Mouse (Mus musculus): Measurements from ENCODE around the gene Ldhb.
"Not testable (repeated sequence)": the region's sequence is repeated elsewhere in the genome, so short reads cannot be mapped to it uniquely, and the experiment has no call there.

The Ldhb gene

GRCm38 (mm10) chr6:142512902-142513301 is 5.1 kb upstream of the Ldhb start:
- DNase-seq (ENCODE audit: low read depth), result no peak

- no peak for DNase-seq (ENCODE audit: low read depth)
Observed at GRCm38 (mm10) chr6:142511516-142512135, 3.9 kb upstream of the Ldhb start.

- DNase-seq (ENCODE audit: low read depth), result peak; percentile 13
Observed at GRCm38 (mm10) chr6:142508663-142509062, 906 bp upstream of the Ldhb start.

DNA sequence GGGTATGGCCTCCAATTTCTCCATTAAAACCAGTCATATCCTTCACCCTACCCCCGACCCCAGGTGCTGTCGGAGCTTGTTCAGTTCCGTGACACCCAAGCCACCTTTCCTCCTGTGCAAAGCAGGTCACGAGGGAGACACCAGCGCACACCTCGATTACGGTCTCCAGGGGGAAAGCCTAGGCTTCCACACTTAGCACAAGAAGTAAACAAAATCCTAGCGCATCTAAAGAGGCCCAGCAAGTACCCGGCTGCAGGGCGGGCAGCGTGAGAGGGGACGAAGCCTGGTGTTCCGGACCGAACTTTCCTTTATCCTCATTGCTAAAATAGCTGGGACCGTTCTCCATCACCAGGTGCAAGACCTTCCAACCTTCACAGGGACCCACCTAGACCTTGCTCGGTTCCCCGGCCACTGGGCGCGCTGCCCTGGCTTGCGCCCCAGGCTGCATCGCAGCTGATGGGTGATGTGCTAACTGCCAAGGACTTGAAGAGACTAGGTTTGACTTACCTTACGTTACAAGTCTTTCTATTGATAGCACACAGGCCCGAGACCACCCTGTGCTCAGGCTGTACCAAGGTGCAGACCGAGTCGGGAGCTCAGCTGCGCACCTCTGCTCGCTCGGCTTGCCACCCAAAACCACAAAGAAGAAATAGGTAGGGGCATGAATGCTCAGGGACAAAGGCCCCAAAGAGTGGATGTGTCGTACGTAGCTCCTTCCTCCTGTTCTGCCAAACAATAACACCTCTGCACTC is 548 bp downstream of the Ldhb start:
- DNase-seq (ENCODE audit: low read depth), result no peak

DNA sequence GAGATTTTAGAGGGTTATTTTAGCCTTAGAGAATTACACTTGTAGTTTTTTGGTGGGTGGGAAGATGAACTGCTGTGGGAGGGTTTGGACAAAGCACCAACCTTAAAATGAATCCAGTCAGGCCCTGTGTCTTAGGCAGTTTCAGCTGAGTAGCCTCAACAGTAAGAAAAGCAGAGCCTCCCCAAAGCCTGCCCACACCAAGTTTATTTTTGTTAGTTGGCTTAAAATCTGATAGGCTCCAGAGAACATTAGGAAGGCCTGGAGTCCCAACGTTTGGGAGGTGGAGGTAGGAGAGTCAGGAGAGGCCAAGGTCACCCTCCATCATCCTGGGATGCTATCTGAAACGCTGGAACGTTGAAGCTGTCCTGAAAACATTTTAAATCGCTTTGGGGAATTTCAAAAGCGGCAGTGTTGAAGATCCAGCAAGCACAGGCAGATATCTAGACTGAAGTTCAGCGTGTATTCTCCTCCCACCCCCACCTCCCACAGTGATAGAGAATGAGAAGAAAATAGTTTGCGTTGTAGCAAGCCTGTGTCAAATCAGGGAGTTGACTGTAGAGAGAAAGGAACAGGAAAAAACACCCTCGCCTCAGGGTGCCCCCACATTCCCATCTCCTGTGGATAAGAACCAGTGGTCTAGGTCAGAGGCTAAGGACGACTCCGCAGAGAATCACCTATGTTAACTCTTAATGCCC is 1.3 kb downstream of the Ldhb start:
- DNase-seq (ENCODE audit: low read depth), result no peak

DNA sequence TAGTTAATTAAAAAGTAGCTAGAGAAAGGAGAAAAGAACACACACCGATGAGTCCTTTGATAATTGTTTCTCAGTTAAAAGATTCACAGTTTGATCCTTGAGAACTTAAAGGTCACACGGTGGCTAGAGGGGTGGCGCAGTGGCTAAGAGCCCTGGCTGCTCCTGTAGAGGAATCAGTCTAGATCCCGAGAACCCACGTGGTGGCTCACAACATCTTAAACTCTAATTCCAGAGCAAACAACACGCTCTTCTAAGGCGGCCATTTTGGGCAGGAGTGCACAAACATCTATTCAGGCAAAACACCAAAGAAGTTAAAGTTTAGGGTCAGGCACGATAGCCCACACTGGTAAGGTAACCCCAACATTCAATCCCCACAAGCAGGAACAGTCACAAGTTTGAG is 4.2 kb downstream of the Ldhb start:
- no peak for DNase-seq (ENCODE audit: low read depth)

GRCm38 (mm10) chr6:142502519-142503125 is 5.1 kb downstream of the Ldhb start:
- no peak for DNase-seq (ENCODE audit: low read depth)

- DNase-seq (ENCODE audit: low read depth), result not testable (repeated sequence)
Observed at GRCm38 (mm10) chr6:142490114-142490513, 17.6 kb downstream of the Ldhb start.

- DNase-seq (ENCODE audit: low read depth), result no peak
Observed at GRCm38 (mm10) chr6:142487638-142488037, 20.1 kb downstream of the Ldhb start.

GRCm38 (mm10) chr6:142485478-142486123 is 22.2 kb downstream of the Ldhb start:
- no peak for DNase-seq (ENCODE audit: low read depth)

GRCm38 (mm10) chr6:142477239-142477638 is 30.5 kb downstream of the Ldhb start:
- DNase-seq (ENCODE audit: low read depth), result no peak

DNA sequence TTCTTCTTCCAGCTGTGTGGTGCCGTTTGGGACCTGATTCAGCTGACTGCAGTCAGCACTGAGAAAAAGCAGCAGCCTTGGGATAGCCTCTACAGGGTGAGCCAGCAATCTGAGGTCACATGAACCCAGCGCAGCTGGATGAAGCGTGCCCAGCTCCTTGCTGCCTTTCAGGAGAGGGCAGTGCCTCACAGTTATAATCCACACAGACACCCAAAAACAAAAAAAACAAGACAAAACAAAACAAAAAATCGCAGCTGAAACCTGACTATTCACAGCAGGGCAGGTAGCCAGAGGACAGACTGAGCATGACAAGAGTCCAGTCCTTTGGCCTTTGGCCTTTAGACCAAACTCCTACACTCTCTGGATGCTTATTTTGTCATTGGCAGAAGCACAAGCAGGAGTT is 35.0 kb downstream of the Ldhb start, which contains the start of gene Gys2:
Gene Gys2 (minus strand): TSS at position 309 of the 403 bp plus-strand sequence.
- DNase-seq (ENCODE audit: low read depth), result no peak

DNA sequence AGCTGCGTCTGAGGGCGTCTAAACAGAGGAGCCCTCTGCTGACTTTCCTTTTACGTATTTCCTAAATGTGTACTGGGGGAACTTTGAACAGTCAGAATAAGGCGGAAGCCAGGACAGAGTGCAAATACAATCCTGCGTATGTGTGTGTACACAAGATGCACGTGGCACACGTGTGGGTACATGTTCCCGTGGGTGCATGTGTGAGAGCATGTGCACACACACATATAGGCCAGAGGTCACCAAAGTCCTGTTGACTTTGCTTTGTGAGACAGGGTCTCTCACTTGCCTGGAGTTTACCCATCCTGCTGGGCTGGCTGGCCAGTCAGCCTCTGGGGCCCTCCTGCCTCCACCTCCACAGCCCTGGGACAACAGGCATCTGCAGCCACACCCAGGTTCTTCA is 36.6 kb downstream of the Ldhb start:
- DNase-seq (ENCODE audit: low read depth), result no peak

- DNase-seq (ENCODE audit: low read depth), result peak; percentile 59
Observed at GRCm38 (mm10) chr6:142469602-142470001, 38.2 kb downstream of the Ldhb start.

DNA sequence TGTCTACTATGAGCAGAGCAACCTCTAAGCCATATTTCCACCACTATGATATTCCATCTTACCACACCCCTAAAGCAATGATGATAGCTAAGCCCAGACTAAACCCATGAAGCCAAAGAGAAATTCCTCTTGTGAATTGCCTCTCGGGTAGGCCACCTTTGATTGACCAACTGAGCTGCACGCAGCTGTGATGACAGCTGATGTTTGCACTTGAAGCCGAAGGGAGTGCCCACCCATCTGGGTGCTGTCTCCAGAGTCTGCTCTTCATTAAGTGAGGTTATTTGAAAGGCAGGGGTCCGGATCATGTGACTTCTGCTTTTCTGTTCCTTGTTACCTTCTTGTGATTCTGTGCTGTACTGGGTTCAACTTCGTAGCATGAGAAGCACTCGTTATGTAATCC is 45.6 kb downstream of the Ldhb start:
- DNase-seq (ENCODE audit: low read depth), result no peak

DNA sequence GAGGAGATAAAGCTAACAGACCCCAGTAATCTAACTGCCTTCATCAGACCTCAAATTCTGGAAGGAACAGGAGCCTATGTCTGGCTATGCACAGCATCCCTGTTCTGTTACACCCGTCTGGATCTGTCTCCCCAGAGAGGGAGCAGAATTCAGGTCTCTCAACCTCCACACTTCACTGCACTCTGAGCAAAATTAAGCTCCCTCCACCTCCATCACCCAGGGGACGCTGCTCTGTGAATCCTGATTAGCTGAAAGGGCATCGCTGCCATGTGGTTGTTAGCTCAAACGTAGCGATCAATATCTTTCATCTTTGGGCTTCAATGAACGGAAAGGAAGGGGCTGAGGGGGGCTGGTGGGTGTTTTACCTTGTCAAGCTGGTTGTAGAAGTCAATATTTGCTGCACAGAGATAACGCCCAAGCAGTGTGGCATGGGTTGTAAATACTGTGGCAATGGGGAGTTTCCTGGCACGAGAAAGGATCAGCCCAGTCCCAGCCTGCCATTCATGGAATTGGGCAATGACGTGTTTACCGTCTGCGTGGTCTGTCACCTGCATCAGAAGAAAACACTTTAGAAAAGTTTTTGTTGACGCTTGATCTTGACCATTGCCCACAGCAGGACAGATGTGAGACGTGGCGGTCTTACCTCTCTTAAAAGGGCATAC is 48.6 kb downstream of the Ldhb start:
- no peak for DNase-seq (ENCODE audit: low read depth)

- no peak for DNase-seq (ENCODE audit: low read depth)
Observed at GRCm38 (mm10) chr6:142458010-142458409, 49.7 kb downstream of the Ldhb start.

GRCm38 (mm10) chr6:142455314-142455996 is 52.3 kb downstream of the Ldhb start:
- DNase-seq (ENCODE audit: low read depth), result peak; percentile 10

DNA sequence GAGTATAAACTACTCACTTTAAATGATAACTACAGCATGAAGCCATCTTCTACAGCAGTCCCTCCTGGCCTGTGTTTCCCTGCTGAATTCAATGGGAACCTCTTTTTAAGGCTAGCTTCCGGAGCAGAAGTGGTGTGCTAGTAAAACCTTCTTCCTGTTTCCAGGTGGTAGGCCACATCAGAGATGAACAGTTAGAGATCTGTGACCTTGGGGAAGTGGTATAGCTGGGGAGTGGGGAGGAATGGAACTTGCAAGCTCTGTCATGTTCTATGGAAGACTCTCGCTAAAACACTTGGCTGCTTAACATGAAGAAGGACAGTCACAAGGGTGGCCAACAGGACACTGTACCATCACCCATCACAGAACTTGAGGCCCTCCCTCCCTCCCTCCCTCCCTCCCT is 54.4 kb downstream of the Ldhb start:
- peak; percentile 15 for DNase-seq (ENCODE audit: low read depth)

DNA sequence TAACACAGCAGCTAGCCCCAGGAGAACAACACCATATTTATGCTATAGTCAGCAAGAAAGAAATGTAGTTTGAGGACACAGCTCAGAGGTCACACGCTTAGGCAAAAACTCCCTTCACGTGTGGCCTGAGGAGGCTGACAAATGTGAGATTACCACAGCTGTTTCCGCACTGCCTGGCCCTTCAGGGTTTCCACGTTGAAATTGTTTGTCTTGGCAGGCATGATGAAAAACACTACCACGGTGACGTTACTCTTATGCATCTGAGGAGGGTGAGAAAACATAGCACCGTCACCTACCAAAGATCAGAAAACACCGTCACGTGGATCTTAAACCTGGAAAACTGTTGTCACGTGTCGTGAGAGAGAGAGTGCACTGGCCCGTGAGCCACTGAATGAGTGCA is 56.4 kb downstream of the Ldhb start:
- DNase-seq (ENCODE audit: low read depth), result no peak
